Mouse (Mus musculus): Measurements from ENCODE around the gene Mad1l1. TPM values are rescaled to one million over a fixed set of nuclear protein-coding genes. Genes with fewer than 3 reads are reported as not detected.

The Mad1l1 gene
- polyA plus RNA-seq, 1 experiment from 2014 or later = 60.8 TPM

- WGBS = 84% methylated on average over 1 of the region's 1 CpGs
- H3K27ac ChIP-seq = no peak overlapping the region
Measured at GRCm38 (mm10) chr5:140201109-140201508, 120.2 kb downstream of the Mad1l1 start.

DNA sequence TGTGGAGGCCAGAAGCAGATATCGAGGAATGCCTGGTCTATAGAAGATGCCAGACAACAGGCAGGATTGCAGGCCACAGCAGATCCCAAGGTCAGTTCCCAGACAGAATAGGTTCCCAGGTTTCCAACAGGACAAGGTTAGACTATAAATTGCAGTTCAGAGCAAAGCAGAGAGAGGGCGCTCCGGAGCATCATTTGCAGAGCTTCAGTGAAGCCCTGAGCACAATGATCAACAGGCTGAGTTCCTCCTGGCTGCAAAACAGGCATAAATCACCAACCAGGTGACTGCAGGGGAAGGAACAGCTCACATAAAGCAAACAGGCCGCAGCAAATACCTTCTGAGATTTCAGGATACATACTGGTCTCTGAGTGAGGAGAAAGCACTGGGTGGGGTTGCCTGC lies 123.6 kb downstream of the Mad1l1 start:
- Histone ChIP-seq H3K9me3 (no peaks in the 10 kb centered on the region), H3K27me3 (ENCODE audit: poor library complexity, severe bottlenecking) (no peaks in the 10 kb centered on the region), H3K4me1 (peaks cover 21% of the 10 kb centered on the region), H3K4me3 (no peak overlapping the region), H3K36me3 (replicated peaks) (peaks cover 15% of the 10 kb centered on the region), H3K27ac (no peak overlapping the region)
- WGBS = 38% methylated on average over 4 of the region's 4 CpGs
- peak; percentile 64 for DNase-seq (ENCODE audit: extremely low spot score, low spot score)

More at GRCm38 (mm10) chr5:140201109-140201508, 120.2 kb downstream of the Mad1l1 start:
- H3K9me3 ChIP-seq = no peaks in the 10 kb centered on the region
- H3K4me3 ChIP-seq = no peak overlapping the region
- peaks cover 4% of the 10 kb centered on the region; the same call in 1 of the 2 replicates for H3K36me3 ChIP-seq (replicated peaks)
- no peaks in the 10 kb centered on the region for H3K27me3 ChIP-seq (ENCODE audit: poor library complexity, severe bottlenecking)
- no peak for DNase-seq (ENCODE audit: extremely low spot score, low spot score)
- H3K4me1 ChIP-seq = peaks cover 3% of the 10 kb centered on the region

GRCm38 (mm10) chr5:140196446-140196845 lies 124.9 kb downstream of the Mad1l1 start:
- Histone ChIP-seq H3K9me3 (no peaks in the 10 kb centered on the region), H3K4me3 (no peak overlapping the region), H3K27me3 (ENCODE audit: poor library complexity, severe bottlenecking) (no peaks in the 10 kb centered on the region), H3K36me3 (replicated peaks) (peaks cover 27% of the 10 kb centered on the region), H3K27ac (no peak overlapping the region), H3K4me1 (peaks cover 21% of the 10 kb centered on the region)
- 84% methylated on average over 3 of the region's 3 CpGs for WGBS
- no peak for DNase-seq (ENCODE audit: extremely low spot score, low spot score)

GRCm38 (mm10) chr5:140194173-140194572 lies 127.2 kb downstream of the Mad1l1 start:
- Histone ChIP-seq H3K27ac (peak overlapping the region; percentile 27; the same call in 1 of the 2 replicates), H3K27me3 (ENCODE audit: poor library complexity, severe bottlenecking) (no peaks in the 10 kb centered on the region), H3K4me1 (peaks cover 21% of the 10 kb centered on the region), H3K4me3 (no peak overlapping the region), H3K9me3 (no peaks in the 10 kb centered on the region), H3K36me3 (replicated peaks) (peaks cover 24% of the 10 kb centered on the region)
- WGBS = 58% methylated on average over 11 of the region's 11 CpGs
- DNase-seq (ENCODE audit: extremely low spot score, low spot score) = no peak

DNA sequence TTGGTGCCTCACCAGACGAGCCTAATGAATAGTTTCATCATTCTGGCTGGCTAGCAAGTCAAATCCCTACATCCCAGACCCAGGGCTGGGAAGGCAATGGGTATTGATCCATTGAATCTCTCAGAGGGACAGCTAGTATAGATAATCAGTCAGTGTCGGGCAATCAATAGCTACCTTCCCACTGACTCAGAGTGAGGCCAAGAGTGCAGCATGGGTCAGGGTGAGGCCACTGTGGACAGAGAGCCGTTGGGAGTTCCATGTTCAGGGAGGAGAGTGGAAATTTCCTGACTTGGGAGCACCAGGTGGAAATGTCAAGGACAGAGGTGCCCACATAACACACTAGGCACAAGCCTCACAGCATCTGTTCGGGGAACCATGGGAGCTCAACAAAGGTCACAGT lies 129.8 kb downstream of the Mad1l1 start:
- H3K27ac ChIP-seq = no peak overlapping the region
- H3K9me3 ChIP-seq = no peaks in the 10 kb centered on the region
- H3K36me3 ChIP-seq (replicated peaks) = peaks cover 24% of the 10 kb centered on the region
- no peak overlapping the region for H3K4me3 ChIP-seq
- DNase-seq (ENCODE audit: extremely low spot score, low spot score) = no peak
- H3K27me3 ChIP-seq (ENCODE audit: poor library complexity, severe bottlenecking) = no peaks in the 10 kb centered on the region
- WGBS = 82% methylated on average over 4 of the region's 4 CpGs
- peaks cover 21% of the 10 kb centered on the region for H3K4me1 ChIP-seq

DNA sequence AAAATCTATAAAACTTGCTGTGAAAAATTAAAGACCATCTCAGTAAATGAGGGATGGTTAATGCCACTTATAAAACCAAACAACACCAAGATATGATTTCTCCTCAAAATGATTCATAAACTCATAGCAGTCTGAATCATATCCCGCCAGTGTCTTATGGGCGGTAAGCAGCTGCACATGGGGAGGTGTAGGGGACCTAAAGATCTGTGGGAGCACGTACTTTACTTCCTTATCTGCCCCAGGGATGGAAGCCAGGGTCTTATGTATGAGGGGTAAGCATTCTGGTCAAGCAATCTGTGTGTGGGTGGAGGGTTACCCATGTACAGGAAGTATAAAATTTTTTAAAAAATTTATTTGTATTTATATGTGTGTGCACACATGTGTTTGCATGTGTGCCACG lies 135.0 kb downstream of the Mad1l1 start:
- no peaks in the 10 kb centered on the region for H3K9me3 ChIP-seq
- H3K27me3 ChIP-seq (ENCODE audit: poor library complexity, severe bottlenecking) = no peaks in the 10 kb centered on the region
- no peak overlapping the region for H3K27ac ChIP-seq
- no peaks in the 10 kb centered on the region; the same call in 1 of the 2 replicates for H3K4me1 ChIP-seq
- no peak overlapping the region for H3K4me3 ChIP-seq
- no peak for DNase-seq (ENCODE audit: extremely low spot score, low spot score)
- WGBS = 89% methylated on average over 4 of the region's 4 CpGs
- no peaks in the 10 kb centered on the region for H3K36me3 ChIP-seq (replicated peaks)

GRCm38 (mm10) chr5:140185757-140186156 lies 135.6 kb downstream of the Mad1l1 start:
- 92% methylated on average over 6 of the region's 6 CpGs for WGBS
- H3K27me3 ChIP-seq (ENCODE audit: poor library complexity, severe bottlenecking) = no peaks in the 10 kb centered on the region
- no peak for DNase-seq (ENCODE audit: extremely low spot score, low spot score)
- H3K9me3 ChIP-seq = no peaks in the 10 kb centered on the region
- no peak overlapping the region for H3K27ac ChIP-seq
- H3K4me3 ChIP-seq = no peak overlapping the region
- H3K4me1 ChIP-seq = no peaks in the 10 kb centered on the region; the same call in 1 of the 2 replicates
- H3K36me3 ChIP-seq (replicated peaks) = no peaks in the 10 kb centered on the region

DNA sequence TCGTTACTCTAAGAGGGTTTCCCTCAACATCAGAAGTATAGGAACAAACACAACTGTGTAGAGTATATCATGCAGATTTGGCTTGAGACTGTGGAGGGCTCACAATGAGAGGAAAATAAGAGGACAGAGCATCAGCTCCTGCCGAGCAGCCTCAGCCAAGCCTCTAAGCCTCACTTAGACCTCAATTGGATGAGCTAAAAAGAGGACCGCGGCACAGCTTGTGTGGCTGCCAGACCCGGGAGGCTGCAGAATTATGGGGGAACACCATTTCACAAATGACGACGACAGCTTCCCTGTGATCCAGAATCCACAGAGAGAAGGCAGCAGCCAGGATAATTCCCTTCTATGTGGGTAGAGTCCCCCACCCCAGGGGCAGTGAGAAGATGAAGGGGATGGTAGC lies 138.0 kb downstream of the Mad1l1 start:
- H3K9me3 ChIP-seq = no peaks in the 10 kb centered on the region

DNA sequence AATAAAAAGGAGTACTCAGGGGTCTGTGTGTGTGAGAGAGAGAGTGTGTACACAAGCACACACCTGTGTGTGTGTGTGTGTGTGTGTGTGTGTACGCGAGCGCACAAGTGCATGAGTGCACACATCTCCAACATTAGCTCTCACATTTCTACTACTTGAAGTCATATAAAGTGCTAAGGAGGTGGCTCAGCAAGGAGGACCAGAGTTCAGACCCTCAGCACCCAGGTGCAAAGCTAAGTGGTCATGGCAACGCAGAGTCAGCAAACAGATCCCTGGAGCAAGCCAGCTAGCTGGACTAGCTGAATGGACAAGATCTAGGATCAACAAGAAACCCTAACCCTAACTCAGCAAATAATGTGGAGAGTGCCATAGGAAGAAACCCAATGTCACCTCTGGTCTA lies 139.0 kb downstream of the Mad1l1 start:
- Histone ChIP-seq H3K4me3 (no peak overlapping the region), H3K27ac (no peak overlapping the region), H3K9me3 (no peaks in the 10 kb centered on the region), H3K4me1 (peaks cover 10% of the 10 kb centered on the region), H3K36me3 (replicated peaks) (peaks cover 4% of the 10 kb centered on the region; the same call in 1 of the 2 replicates), H3K27me3 (ENCODE audit: poor library complexity, severe bottlenecking) (no peaks in the 10 kb centered on the region)
- WGBS = 96% methylated on average over 4 of the region's 4 CpGs
- no peak for DNase-seq (ENCODE audit: extremely low spot score, low spot score)

More for the DNA sequence above, 138.0 kb downstream of the Mad1l1 start:
- H3K27me3 ChIP-seq (ENCODE audit: poor library complexity, severe bottlenecking) = no peaks in the 10 kb centered on the region
- WGBS = 77% methylated on average over 7 of the region's 7 CpGs
- H3K27ac ChIP-seq = no peak overlapping the region; the same call in 1 of the 2 replicates
- H3K4me3 ChIP-seq = no peak overlapping the region
- H3K4me1 ChIP-seq = peaks cover 6% of the 10 kb centered on the region
- H3K36me3 ChIP-seq (replicated peaks) = peaks cover 4% of the 10 kb centered on the region; the same call in 1 of the 2 replicates
- DNase-seq (ENCODE audit: extremely low spot score, low spot score) = no peak

- Histone ChIP-seq H3K4me3 (no peak overlapping the region), H3K27me3 (ENCODE audit: poor library complexity, severe bottlenecking) (no peaks in the 10 kb centered on the region), H3K36me3 (replicated peaks) (peaks cover 4% of the 10 kb centered on the region; the same call in 1 of the 2 replicates), H3K9me3 (no peaks in the 10 kb centered on the region), H3K27ac (no peak overlapping the region), H3K4me1 (peaks cover 16% of the 10 kb centered on the region)
- 92% methylated on average over 5 of the region's 5 CpGs for WGBS
- DNase-seq (ENCODE audit: extremely low spot score, low spot score) = no peak
Measured at GRCm38 (mm10) chr5:140180016-140180415, 141.3 kb downstream of the Mad1l1 start.

- H3K4me3 ChIP-seq = no peak overlapping the region
- H3K9me3 ChIP-seq = no peaks in the 10 kb centered on the region
- H3K27ac ChIP-seq = no peak overlapping the region
- H3K4me1 ChIP-seq = peaks cover 31% of the 10 kb centered on the region
- H3K27me3 ChIP-seq (ENCODE audit: poor library complexity, severe bottlenecking) = no peaks in the 10 kb centered on the region
- peaks cover 4% of the 10 kb centered on the region; the same call in 1 of the 2 replicates for H3K36me3 ChIP-seq (replicated peaks)
- 73% methylated on average over 10 of the region's 10 CpGs for WGBS
- no peak for DNase-seq (ENCODE audit: extremely low spot score, low spot score)
Measured at GRCm38 (mm10) chr5:140178058-140178690, 143.2 kb downstream of the Mad1l1 start.

DNA sequence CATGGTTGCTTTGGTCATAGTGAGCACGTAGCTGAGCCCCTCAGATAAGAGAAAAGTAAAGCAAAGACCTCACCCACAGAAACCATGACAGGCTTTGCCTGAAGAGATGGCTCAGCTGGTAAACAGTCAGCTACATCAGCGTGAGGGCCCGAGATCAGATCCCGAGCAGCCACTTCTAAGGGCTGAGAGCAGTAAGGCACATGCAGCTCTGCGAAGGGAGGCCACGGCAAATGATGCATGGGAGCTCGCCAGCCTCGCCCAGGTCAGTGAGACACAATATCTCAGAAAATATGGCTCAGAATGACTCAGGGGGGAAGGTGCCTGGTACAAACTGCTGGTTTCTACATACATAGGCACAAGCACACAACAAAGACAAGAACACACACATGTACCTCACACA lies 143.8 kb downstream of the Mad1l1 start:
- 86% methylated on average over 8 of the region's 8 CpGs for WGBS
- Histone ChIP-seq H3K27ac (no peak overlapping the region), H3K9me3 (no peaks in the 10 kb centered on the region), H3K36me3 (replicated peaks) (peaks cover 4% of the 10 kb centered on the region; the same call in 1 of the 2 replicates), H3K4me3 (no peak overlapping the region), H3K4me1 (peaks cover 31% of the 10 kb centered on the region), H3K27me3 (ENCODE audit: poor library complexity, severe bottlenecking) (no peaks in the 10 kb centered on the region)
- no peak for DNase-seq (ENCODE audit: extremely low spot score, low spot score)

DNA sequence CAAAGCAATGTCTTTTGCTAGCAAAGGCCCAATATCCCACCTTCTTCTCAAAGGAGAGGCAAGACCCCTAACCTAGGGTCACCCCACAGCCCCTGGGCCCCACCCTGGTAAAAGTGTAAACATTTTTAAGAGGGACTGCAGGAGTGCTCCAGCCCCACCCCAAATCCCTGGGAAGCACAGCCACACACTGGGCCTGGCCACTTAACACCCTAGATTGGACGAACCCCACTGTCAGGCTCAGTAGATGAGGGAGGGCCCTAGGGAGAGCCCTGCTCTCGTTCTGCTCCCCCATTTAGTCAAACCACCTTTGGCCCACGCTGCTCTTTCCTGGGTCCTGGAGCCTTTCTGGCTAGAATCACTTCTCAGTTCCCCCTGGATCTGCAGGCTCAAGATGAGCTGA lies 145.0 kb downstream of the Mad1l1 start:
- no peak overlapping the region for H3K27ac ChIP-seq
- 70% methylated on average over 3 of the region's 3 CpGs for WGBS

More for the DNA sequence above, 145.0 kb downstream of the Mad1l1 start:
- Histone ChIP-seq H3K4me1 (peaks cover 38% of the 10 kb centered on the region), H3K27me3 (ENCODE audit: poor library complexity, severe bottlenecking) (no peaks in the 10 kb centered on the region), H3K4me3 (no peak overlapping the region), H3K36me3 (replicated peaks) (peaks cover 4% of the 10 kb centered on the region; the same call in 1 of the 2 replicates), H3K9me3 (no peaks in the 10 kb centered on the region)
- DNase-seq (ENCODE audit: extremely low spot score, low spot score) = no peak

Measured in forebrain, embryonic 10.5 days (tissue).